Mouse (Mus musculus) cerebellum, adult 2 months (tissue): ENCODE data around the gene Surf2. TPM values are rescaled to one million over a fixed set of nuclear protein-coding genes. Genes with fewer than 3 reads are reported as not detected.
A peak's percentile ranks its signal among the peaks of the same experiment; 100 is the strongest.

Experiments used
- DNase-seq, 2 experiments: peaks; one replicate each; pipeline ENCODE4 v3.0.0; 2021
- H3K27ac ChIP-seq: fragments of 200-500 bp; 2 replicates; pipeline ENCODE4 v1.5.1; 2012; ENCODE audit warnings: low read length, control low read depth, inconsistent platforms; ENCODE audit not compliant: insufficient read depth
- H3K27me3 ChIP-seq: fragments of 200-500 bp; 2 replicates; pipeline ENCODE4 v1.6.1; 2012; ENCODE audit warnings: inconsistent platforms, mild to moderate bottlenecking, low read length, moderate library complexity; ENCODE audit not compliant: control insufficient read depth, insufficient read depth
- H3K4me1 ChIP-seq: fragments of 200-500 bp; 2 replicates; pipeline ENCODE4 v1.6.1; 2011; ENCODE audit warnings: low read length; ENCODE audit not compliant: control insufficient read depth, insufficient read depth
- H3K4me3 ChIP-seq: fragments of 200-500 bp; replicated peaks from 2 replicates; pipeline ENCODE3; 2011; ENCODE audit warnings: mild to moderate bottlenecking, low read depth, low read length, control low read depth; ENCODE audit not compliant: insufficient read depth
- CTCF ChIP-seq: fragments of 200-500 bp; IDR thresholded peaks from 2 replicates; pipeline ENCODE4 v1.5.1; 2011; ENCODE audit warnings: low read depth, mild to moderate bottlenecking, control low read depth, low read length, moderate library complexity, borderline replicate concordance; ENCODE audit not compliant: insufficient read depth
- POLR2A ChIP-seq: fragments of 200-500 bp; IDR thresholded peaks from 2 replicates; pipeline ENCODE4 v1.6.1; 2011; ENCODE audit warnings: low read length, control low read depth, borderline replicate concordance; ENCODE audit not compliant: insufficient read depth
- WGBS: fragments of 180-500 bp; shearing (Covaris S2); methylation state at CpG from one replicate; pipeline ENCODE4 v1.1.7; 2018; 5-methylcytosine and 5-hydroxymethylcytosine counted together
- polyA plus RNA-seq: library from polyadenylated mRNA; depleted of rRNA; stranded (reverse); fragments of >200 nt; gene quantifications from 2 replicates; pipeline ENCODE4 v1.2.3, GENCODE M21; 2012

Surf2 gene
- polyA plus RNA-seq, 1 experiment: 60.9 TPM

DNA sequence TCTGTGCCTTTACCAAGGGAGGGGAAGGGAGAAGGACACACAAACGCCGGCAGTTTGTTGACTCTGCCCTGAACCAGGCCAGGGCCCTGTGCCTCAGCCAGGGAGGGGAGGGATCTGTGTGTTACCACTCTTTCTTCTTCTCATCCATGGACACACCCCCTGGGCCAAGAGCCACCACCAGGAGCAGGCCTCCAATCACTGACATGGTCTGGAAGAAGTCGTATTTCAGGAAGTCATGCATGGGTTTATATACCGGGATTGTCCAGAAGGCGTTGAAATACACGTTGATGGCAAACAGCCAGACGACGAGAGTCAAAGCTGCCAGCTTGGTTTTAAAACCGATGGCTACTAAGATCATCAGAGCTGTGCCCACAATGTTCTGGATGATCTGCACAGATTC is 5.6 kb downstream of the Surf2 start:
- 31% methylated on average over 9 of the region's 9 CpGs for WGBS
- H3K4me3 ChIP-seq: no peak overlapping the region
- no peak for DNase-seq
- H3K27ac ChIP-seq: no peak overlapping the region
- H3K27me3 ChIP-seq: no peaks in the 10 kb centered on the region
- TF ChIP-seq POLR2A (no peak), CTCF (no peak)
- H3K4me1 ChIP-seq: peaks cover 12% of the 10 kb centered on the region

DNA sequence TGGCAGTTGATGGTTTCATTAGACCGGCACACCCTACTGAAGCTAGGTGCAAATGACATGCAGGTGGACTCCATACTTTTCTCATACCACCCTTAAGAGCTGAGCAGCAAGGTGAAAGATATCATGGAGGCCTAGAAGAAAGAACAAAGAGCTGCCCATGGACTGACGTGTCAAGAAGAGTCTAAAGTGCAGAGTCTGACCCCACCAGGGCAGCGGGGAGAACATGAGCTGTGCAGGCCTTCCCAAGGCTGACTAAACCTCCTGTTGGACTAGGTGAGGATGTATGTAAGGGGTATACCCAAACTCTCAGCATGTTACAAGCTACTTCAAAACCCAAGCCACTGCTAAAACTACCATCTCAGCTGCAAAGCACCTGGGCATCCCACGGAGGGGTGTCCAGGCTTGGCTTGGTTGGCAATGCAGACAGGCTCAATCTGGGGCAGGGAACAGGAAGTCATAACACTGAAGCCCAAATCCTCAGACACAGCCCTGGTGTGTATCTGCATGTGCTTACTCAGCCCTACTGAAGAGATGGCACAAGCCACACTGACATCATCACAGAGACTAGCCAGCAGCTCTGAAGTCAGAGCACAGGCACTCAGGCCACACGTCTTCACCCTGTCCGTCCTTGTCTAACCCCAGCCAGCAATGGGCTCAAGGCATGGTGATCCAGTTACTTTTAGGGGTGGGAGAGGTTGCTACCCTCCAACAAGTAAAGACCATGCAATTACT is 11.7 kb downstream of the Surf2 start:
- Histone ChIP-seq H3K27me3 (no peaks in the 10 kb centered on the region), H3K4me3 (no peak overlapping the region), H3K4me1 (peaks cover 13% of the 10 kb centered on the region), H3K27ac (no peak overlapping the region)
- DNase-seq: no peak
- TF ChIP-seq CTCF (no peak), POLR2A (no peak)
- WGBS: 73% methylated on average over 6 of the region's 6 CpGs

DNA sequence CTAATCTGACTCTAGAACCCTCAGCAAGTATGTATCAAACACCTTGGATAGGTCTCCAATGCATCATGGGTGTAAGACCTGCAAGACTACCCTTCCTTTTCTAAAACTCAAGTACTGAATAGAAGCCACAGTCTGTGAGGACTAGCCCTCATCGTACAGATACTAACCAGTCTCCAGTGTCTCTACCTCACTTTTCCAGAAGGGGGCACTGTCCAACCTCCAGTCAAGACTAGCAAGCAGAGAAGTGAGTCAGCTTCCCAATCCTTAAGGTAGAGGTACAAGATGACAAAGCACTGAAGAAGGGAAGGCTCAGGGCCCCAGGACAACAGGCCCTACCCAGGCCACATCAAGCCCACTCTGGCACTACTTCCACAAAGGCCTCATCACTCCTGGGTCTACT is 14.2 kb downstream of the Surf2 start:
- peaks cover 13% of the 10 kb centered on the region for H3K4me1 ChIP-seq
- H3K27me3 ChIP-seq: no peaks in the 10 kb centered on the region
- DNase-seq: peak; percentile 71 to 74
- H3K4me3 ChIP-seq: no peak overlapping the region
- H3K27ac ChIP-seq: no peak overlapping the region
- WGBS: 6% methylated on average over 1 of the region's 1 CpGs
- no peak for TF ChIP-seq POLR2A
- TF ChIP-seq CTCF: peak; percentile 68; the same call in 1 of the 2 replicates

DNA sequence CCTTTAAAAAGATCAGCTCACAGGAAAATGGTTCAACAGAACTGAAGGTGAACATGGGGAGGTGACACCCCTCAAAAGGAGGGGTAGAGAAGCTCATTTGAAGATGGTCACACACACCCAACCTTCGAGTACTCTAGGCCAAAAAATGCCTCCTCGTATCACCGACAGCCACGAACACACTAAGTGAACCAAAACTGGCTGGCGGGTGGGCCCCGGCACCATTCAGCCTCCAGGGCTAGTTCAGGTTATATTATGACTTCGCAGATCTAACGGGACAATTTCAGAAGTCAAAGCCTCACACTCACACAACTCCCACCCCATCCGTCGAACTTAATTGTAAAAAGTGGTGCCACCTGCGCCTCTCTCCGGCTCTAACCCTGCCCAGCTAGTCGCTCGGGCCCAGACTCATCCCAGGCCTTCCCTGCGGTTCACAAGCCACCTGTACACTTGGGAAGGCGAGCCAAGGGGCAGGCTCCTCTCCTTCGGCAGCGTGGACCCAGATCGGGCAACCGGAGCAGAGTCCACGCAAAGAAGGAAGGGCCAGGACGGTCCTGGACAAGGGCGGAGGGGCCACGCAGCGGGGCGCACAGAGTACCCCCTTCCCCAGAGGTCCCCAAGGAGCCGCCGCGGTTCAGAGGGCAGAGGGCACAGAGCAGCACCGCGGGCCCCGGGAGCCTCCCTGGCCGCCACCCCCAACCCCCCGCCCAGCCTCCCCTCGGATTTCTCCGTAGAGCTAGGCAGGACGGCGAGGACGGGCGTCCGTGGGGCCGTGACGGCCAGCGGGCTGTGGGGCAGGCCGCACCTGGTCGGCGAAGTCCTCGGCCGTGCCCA is 16.5 kb downstream of the Surf2 start:
- Histone ChIP-seq H3K27me3 (no peaks in the 10 kb centered on the region), H3K4me3 (peak overlapping the region; percentile 85), H3K27ac (peak overlapping the region; percentile 81; the same call in 1 of the 2 replicates), H3K4me1 (peaks cover 13% of the 10 kb centered on the region)
- peak; percentile 62 to 63 for DNase-seq
- WGBS: under 1% methylated on average over 49 of the region's 49 CpGs
- TF ChIP-seq POLR2A: no peak
- no peak for TF ChIP-seq CTCF

DNA sequence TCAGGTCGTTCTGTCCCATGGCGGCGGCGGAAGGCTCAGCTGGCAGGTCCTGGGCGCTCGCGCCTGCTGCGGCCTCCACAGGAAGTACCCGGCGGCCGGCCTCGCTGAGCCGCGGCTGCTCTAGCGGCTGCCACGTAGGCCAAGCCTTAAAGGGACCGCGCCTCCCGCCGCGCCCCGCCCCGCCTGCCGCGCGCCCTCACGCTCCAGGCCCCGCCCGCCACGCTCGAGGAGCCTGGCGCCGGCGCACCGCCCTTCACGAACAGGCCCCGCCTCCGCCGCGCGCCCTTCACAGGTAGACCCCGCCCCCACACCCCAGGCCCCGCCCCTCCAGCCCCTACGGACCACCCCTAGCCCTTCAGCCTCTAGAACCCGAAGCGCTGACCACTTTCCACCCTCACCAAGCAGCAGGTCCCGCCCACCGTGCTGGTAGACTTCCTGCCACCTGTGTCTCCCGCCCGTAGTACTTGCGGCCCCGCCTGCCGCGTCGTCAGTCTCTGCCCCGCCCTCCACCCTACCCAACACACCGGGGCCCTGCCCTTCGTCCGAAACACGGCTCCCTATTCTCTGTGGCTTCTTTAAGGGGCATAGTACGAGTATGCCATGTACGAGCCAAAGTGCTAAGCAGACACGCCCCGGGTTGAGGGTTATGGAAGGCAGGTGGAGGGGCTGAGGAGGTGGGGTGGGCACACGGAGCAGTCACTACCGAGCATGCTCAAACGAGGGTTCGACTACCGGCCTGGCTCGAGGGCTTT is 17.3 kb downstream of the Surf2 start, which contains the start of the genes Surf4 and Stkld1:
TSS of gene Surf4 (minus strand) at position 625 of the 752 bp plus-strand sequence.
TSS of gene Stkld1 (plus strand) at position 744 of the 752 bp plus-strand sequence.
- peaks cover 10% of the 10 kb centered on the region for H3K4me1 ChIP-seq
- peak; percentile 93 for DNase-seq
- no peak for TF ChIP-seq CTCF
- peak; percentile 69 for TF ChIP-seq POLR2A
- H3K4me3 ChIP-seq: peak within 1 kb of the TSS; percentile 88
- WGBS: 1% methylated on average over 66 of the region's 70 CpGs
- H3K27me3 ChIP-seq: no peaks in the 10 kb centered on the region
- H3K27ac ChIP-seq: peak within 1 kb of the TSS; percentile 81

DNA sequence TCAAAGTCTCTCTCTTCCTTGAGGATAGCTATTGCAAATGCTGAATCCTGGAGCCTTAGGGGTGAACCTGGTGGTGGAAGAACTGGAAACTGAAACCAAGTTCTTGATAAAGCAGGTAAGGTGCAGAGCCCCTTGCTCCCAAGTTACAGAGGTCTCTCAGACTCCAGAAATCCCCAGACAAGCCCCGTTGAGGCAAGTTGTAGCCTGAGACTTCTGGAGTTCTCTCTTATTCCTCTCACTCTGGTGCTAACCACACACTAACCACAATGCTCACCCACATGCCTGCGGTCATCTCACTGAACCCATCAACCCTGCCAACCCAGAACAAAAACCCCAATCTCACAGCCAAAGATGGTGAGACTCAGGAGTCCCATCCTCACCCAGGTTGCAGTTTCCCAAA is 19.1 kb downstream of the Surf2 start:
- TF ChIP-seq POLR2A (no peak), CTCF (no peak)
- Histone ChIP-seq H3K4me3 (no peak overlapping the region), H3K27me3 (no peaks in the 10 kb centered on the region), H3K4me1 (peaks cover 10% of the 10 kb centered on the region), H3K27ac (no peak overlapping the region)
- 83% methylated on average over 2 of the region's 2 CpGs for WGBS
- no peak for DNase-seq

DNA sequence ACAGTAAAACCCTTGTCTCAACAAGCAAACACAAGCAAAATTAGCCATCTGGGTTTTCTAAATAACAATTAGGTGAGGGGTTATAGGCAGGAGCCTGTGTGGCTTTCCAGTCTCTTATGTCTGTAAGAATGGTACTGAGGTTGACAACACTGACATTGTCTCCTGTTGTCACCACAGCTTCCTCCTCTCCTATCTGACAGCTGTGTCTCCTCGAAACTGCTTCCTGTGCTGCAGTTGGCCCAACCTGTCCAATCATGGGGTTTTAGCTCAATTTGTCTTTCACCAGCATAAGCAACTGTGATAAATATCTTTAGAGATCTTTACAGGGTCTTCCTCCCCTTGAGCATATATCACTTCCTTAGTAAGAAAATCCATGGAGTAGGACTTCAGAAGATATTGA is 20.3 kb downstream of the Surf2 start:
- WGBS: 68% methylated on average over 1 of the region's 1 CpGs
- no peak for TF ChIP-seq POLR2A
- no peak for TF ChIP-seq CTCF
- Histone ChIP-seq H3K27me3 (no peaks in the 10 kb centered on the region), H3K27ac (no peak overlapping the region), H3K4me1 (peaks cover 4% of the 10 kb centered on the region; the same call in 1 of the 2 replicates), H3K4me3 (no peak overlapping the region)
- no peak for DNase-seq
